9 mouse cellular contexts compared by ENCODE assay signal in genomic region chr14:101460768-101461167, GRCm38 (mm10).
DNase-seq lines count a peak whose midpoint lies in the region; ATAC-seq and TF ChIP-seq lines count a peak whose summit lies in the region.
"Had no signal": no experiment of that assay in that cellular context is flagged by ENCODE, and none has a peak within 500 bp of the region (broad histone marks: within the 10 kb centered on the region; RNA-seq: fewer than 3 reads in every experiment).

No protein-coding gene starts in this region.

- H3K9me3 ChIP-seq in ES-Bruce4 (replicated peaks; ENCODE audit: control insufficient read depth, insufficient read depth, low read length, poor library complexity, severe bottlenecking), result no peaks in the 10 kb centered on the region

- intact Hi-C loops in left cerebral cortex, postnatal 14 days (cut with DNase I), result loop anchor here (10.0 kb wide), 1 partner anchor 144 kb away; the partner anchor contains the start of gene Tbc1d4

- no peak overlapping the region for H3K27ac ChIP-seq in ES-Bruce4 (ENCODE audit: insufficient read depth, low read length)

- DNase-seq in 3134 (ENCODE audit: extremely low read depth, insufficient read length, low spot score), result peak; percentile 2
- DNase-seq in forelimb bud, embryonic 11.5 days (ENCODE audit: low read depth, low spot score), result peak; percentile 59
- DNase-seq in kidney, adult 11 months, result peak; percentile 28
- peak; percentile 58 to 69 for DNase-seq in left cerebral cortex, postnatal 14 days (ENCODE audit: low spot score in 2 of 2)
- peak; percentile 42 to 58 for DNase-seq in urinary bladder, postnatal 36 days (ENCODE audit: low spot score in 2 of 2)

- no peak overlapping the region for H3K9ac ChIP-seq in ES-Bruce4 (ENCODE audit: low read depth, poor library complexity, severe bottlenecking)

- no peak overlapping the region for H3K4me3 ChIP-seq in ES-Bruce4 (ENCODE audit: low read depth, low read length)
- H3K4me3 ChIP-seq: erythroblast, embryonic 14.5 days had no signal

- peak; percentile 62; the same call in 1 of the 2 replicates for ATAC-seq in cerebellum, adult (ENCODE audit: insufficient number of reproducible peaks, low FRiP score, low TSS enrichment)
- peak; percentile 64; the same call in 1 of the 2 replicates for ATAC-seq in neutrophil, adult 5-6 weeks (ENCODE audit: extremely low read depth, insufficient number of reproducible peaks, low FRiP score, poor library complexity, severe bottlenecking)

- TF ChIP-seq EP300 in ES-Bruce4 (IDR thresholded peaks at IDR 0.05; ENCODE audit: insufficient read depth, low read depth, low read length), result no peak

- no peaks in the 10 kb centered on the region for H3K4me1 ChIP-seq in ES-Bruce4 (ENCODE audit: control insufficient read depth, insufficient read depth, low read length)

- H3K36me3 ChIP-seq in ES-Bruce4 (ENCODE audit: control insufficient read depth, insufficient read depth, low read length, poor library complexity, severe bottlenecking), result no peaks in the 10 kb centered on the region

- no peaks in the 10 kb centered on the region for H3K27me3 ChIP-seq in ES-Bruce4 (ENCODE audit: control insufficient read depth, insufficient read depth, low read length, poor library complexity, severe bottlenecking)

- peak; percentile 55 for TF ChIP-seq CTCF in ES-Bruce4 (IDR thresholded peaks at IDR 0.05; ENCODE audit: low read depth, low read length)

- no peak for TF ChIP-seq POLR2A in ES-Bruce4 (IDR thresholded peaks at IDR 0.05; ENCODE audit: insufficient read depth, low read length)

Comparison
In these comparisons a context has a peak if more than half of its experiments do, and no peak if none do; other contexts are left out.
1. DNase-seq: peak in every context shown above with its lines; median percentile 64 in left cerebral cortex, postnatal 14 days; 59 in forelimb bud, embryonic 11.5 days; 50 in urinary bladder, postnatal 36 days; 28 in kidney, adult 11 months; 2 in 3134.